Mouse (Mus musculus): ENCODE measurements around the gene Dhcr7.

DNA sequence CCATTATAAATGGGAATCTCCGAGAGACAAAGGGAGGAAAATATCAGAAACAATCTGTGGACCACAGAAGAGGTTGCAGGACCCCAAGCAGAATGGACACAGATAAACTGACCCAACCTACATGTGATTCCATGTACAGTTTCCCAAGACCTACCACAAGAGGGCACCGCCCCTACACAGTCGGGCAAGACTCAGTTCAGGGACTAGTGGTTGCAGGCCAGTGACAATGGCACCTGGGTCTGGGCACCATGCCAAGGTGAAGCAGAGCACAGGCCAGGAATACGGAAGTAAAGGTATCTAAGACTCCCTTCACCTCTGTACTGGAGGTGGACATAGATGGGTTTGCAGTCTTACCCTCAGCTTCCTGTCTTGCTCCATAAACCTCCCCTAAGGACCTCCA is 29.8 kb upstream of the Dhcr7 start:
- no peak for TF ChIP-seq POLR2A (IDR thresholded peaks at IDR 0.05; ENCODE audit: extremely low read depth, insufficient read depth, low read length)
- peak; percentile 73 for TF ChIP-seq CTCF (IDR thresholded peaks at IDR 0.05; ENCODE audit: low read depth, low read length)

Measured in liver, adult 2 months (tissue).